Mouse (Mus musculus) olfactory bulb, adult 2 months (tissue): ENCODE measurements around the gene Proca1.

Source experiments
- CTCF ChIP-seq: fragments of 200-500 bp; IDR thresholded peaks from 2 replicates; pipeline ENCODE4 v1.5.1; 2012; ENCODE audit warnings: low read depth, mild to moderate bottlenecking, low read length, moderate library complexity; ENCODE audit not compliant: insufficient read depth
- POLR2A ChIP-seq: fragments of 200-500 bp; IDR thresholded peaks from 2 replicates; pipeline ENCODE4 v1.6.1; 2012; ENCODE audit warnings: mild to moderate bottlenecking, low read depth, low read length, moderate library complexity; ENCODE audit not compliant: insufficient read depth

GRCm38 (mm10) chr11:78155674-78156073 lies 37.5 kb upstream of the Proca1 start:
- no peak for TF ChIP-seq CTCF
- no peak for TF ChIP-seq POLR2A
